Mouse (Mus musculus): Measurements from ENCODE around the gene Ticrr.

GRCm38 (mm10) chr7:79654185-79654584, 5.8 kb upstream of the Ticrr start:
- TF ChIP-seq GATA1 (IDR thresholded peaks at IDR 0.05; ENCODE audit: borderline replicate concordance, low read length), result no peak
- TF ChIP-seq FLI1 (IDR thresholded peaks at IDR 0.05; ENCODE audit: low read length), result no peak
